Mouse (Mus musculus) intestine, postnatal 0 days (tissue): Measurements from ENCODE around the gene Pmm2. TPM values are rescaled to one million over a fixed set of nuclear protein-coding genes. Genes with fewer than 3 reads are reported as not detected.

Experiments used
- ATAC-seq: fragments of 200-750 bp; cut with Nextera tagmentation; 2 replicates; pipeline ENCODE4 v1.8.0; 2017; ENCODE audit warnings: mild to moderate bottlenecking, moderate TSS enrichment, moderate library complexity
- H3K27ac ChIP-seq: fragments of 300-500 bp; sonication (generic); 2 replicates; pipeline ENCODE4 v1.5.1; 2014; ENCODE audit warnings: mild to moderate bottlenecking, low read depth, low read length, moderate library complexity
- H3K27me3 ChIP-seq: fragments of 300-500 bp; sonication (generic); replicated peaks from 2 replicates; pipeline ENCODE4 v1.6.1; 2014; ENCODE audit warnings: low read length, mixed read lengths; ENCODE audit not compliant: control insufficient read depth, insufficient read depth
- H3K36me3 ChIP-seq: fragments of 300-500 bp; sonication (generic); 2 replicates; pipeline ENCODE4 v1.6.1; 2014; ENCODE audit warnings: mild to moderate bottlenecking, moderate library complexity; ENCODE audit not compliant: control insufficient read depth, insufficient read depth
- H3K4me1 ChIP-seq: fragments of 300-500 bp; sonication (generic); replicated peaks from 2 replicates; pipeline ENCODE4 v1.6.1; 2014; ENCODE audit warnings: antibody characterized with exemption, low read length, mixed read lengths; ENCODE audit not compliant: control insufficient read depth, insufficient read depth
- H3K4me2 ChIP-seq: fragments of 300-500 bp; sonication (generic); replicated peaks from 2 replicates; pipeline ENCODE4 v1.6.1; 2014; ENCODE audit warnings: low read depth, mild to moderate bottlenecking, moderate library complexity
- H3K4me3 ChIP-seq: fragments of 300-500 bp; sonication (generic); 2 replicates; pipeline ENCODE4 v1.5.1; 2014; ENCODE audit warnings: low read depth, low read length
- H3K9ac ChIP-seq: fragments of 300-500 bp; sonication (generic); 2 replicates; pipeline ENCODE4 v1.6.1; 2014; ENCODE audit warnings: mild to moderate bottlenecking, low read depth, low read length
- H3K9me3 ChIP-seq: fragments of 300-500 bp; sonication (generic); 2 replicates; pipeline ENCODE4 v1.6.1; 2016; ENCODE audit warnings: mixed run types; ENCODE audit not compliant: control insufficient read depth
- CTCF ChIP-seq: sonication (generic); IDR thresholded peaks from 2 replicates; pipeline ENCODE4 v1.5.1; 2016; ENCODE audit warnings: low read depth, mild to moderate bottlenecking, control low read depth, antibody characterized with exemption, moderate library complexity
- WGBS: fragments of 180-500 bp; shearing (Covaris S2); extraction: QIAGEN DNeasy Blood & Tissue Kit; methylation state at CpG from one replicate; pipeline ENCODE4 v1.1.7; 2014; 5-methylcytosine and 5-hydroxymethylcytosine counted together
- polyA plus RNA-seq: library from polyadenylated mRNA; unstranded; fragments of >200 nt; fragmentation: Nextera tagmentation; extraction: Ambion mirVana; gene quantifications from 2 replicates; pipeline ENCODE4 v1.2.1, GENCODE M21; 2015

The Pmm2 gene
- polyA plus RNA-seq, 1 experiment from 2014 or later: 116 TPM

- Histone ChIP-seq H3K27ac (no peak overlapping the region), H3K4me1 (peaks cover 6% of the 10 kb centered on the region), H3K9me3 (no peaks in the 10 kb centered on the region), H3K9ac (no peak overlapping the region), H3K4me3 (no peak overlapping the region), H3K4me2 (peak overlapping the region; percentile 17; the same call in 1 of the 2 replicates), H3K27me3 (no peaks in the 10 kb centered on the region), H3K36me3 (peaks cover under 1% of the 10 kb centered on the region; the same call in 1 of the 2 replicates)
- 6% methylated on average over 8 of the region's 8 CpGs for WGBS
- peak; percentile 91 for TF ChIP-seq CTCF
- no peak for ATAC-seq
These were observed 36.7 kb downstream of the Pmm2 start for GRCm38 (mm10) chr16:8674165-8674564.

- no peaks in the 10 kb centered on the region for H3K9me3 ChIP-seq
These were observed 38.1 kb downstream of the Pmm2 start for GRCm38 (mm10) chr16:8675559-8675958.

GRCm38 (mm10) chr16:8676228-8676627, 38.8 kb downstream of the Pmm2 start:
- WGBS: 83% methylated on average over 2 of the region's 2 CpGs
- no peak for TF ChIP-seq CTCF

More at GRCm38 (mm10) chr16:8675559-8675958, 38.1 kb downstream of the Pmm2 start:
- Histone ChIP-seq H3K27me3 (no peaks in the 10 kb centered on the region), H3K4me1 (peaks cover 2% of the 10 kb centered on the region), H3K4me3 (no peak overlapping the region), H3K4me2 (no peak overlapping the region), H3K27ac (no peak overlapping the region), H3K36me3 (no peaks in the 10 kb centered on the region), H3K9ac (no peak overlapping the region)
- no peak for ATAC-seq
- TF ChIP-seq CTCF: no peak
- WGBS: 62% methylated on average over 8 of the region's 8 CpGs

GRCm38 (mm10) chr16:8676800-8677199, 39.3 kb downstream of the Pmm2 start:
- no peaks in the 10 kb centered on the region for H3K27me3 ChIP-seq
- H3K9me3 ChIP-seq: no peaks in the 10 kb centered on the region
- ATAC-seq: no peak
- no peak overlapping the region for H3K27ac ChIP-seq
- H3K4me3 ChIP-seq: no peak overlapping the region
- no peaks in the 10 kb centered on the region for H3K4me1 ChIP-seq
- H3K9ac ChIP-seq: no peak overlapping the region
- WGBS: 56% methylated on average over 4 of the region's 4 CpGs
- no peak overlapping the region for H3K4me2 ChIP-seq
- H3K36me3 ChIP-seq: no peaks in the 10 kb centered on the region
- TF ChIP-seq CTCF: peak; percentile 92

More at GRCm38 (mm10) chr16:8676228-8676627, 38.8 kb downstream of the Pmm2 start:
- Histone ChIP-seq H3K4me2 (no peak overlapping the region), H3K36me3 (no peaks in the 10 kb centered on the region), H3K27ac (no peak overlapping the region), H3K9me3 (no peaks in the 10 kb centered on the region), H3K27me3 (no peaks in the 10 kb centered on the region), H3K4me3 (no peak overlapping the region), H3K4me1 (no peaks in the 10 kb centered on the region), H3K9ac (no peak overlapping the region)
- no peak for ATAC-seq

- no peak for ATAC-seq
- no peak overlapping the region for H3K4me2 ChIP-seq
- TF ChIP-seq CTCF: no peak
- H3K9me3 ChIP-seq: no peaks in the 10 kb centered on the region
- 46% methylated on average over 5 of the region's 5 CpGs for WGBS
- no peaks in the 10 kb centered on the region for H3K27me3 ChIP-seq
- H3K4me1 ChIP-seq: no peaks in the 10 kb centered on the region
- no peaks in the 10 kb centered on the region for H3K36me3 ChIP-seq
- no peak overlapping the region for H3K27ac ChIP-seq
- no peak overlapping the region for H3K9ac ChIP-seq
- H3K4me3 ChIP-seq: no peak overlapping the region
These were observed 40.6 kb downstream of the Pmm2 start for GRCm38 (mm10) chr16:8678035-8678434.

- WGBS: 74% methylated on average over 4 of the region's 4 CpGs
- TF ChIP-seq CTCF: no peak
- Histone ChIP-seq H3K9me3 (no peaks in the 10 kb centered on the region), H3K27ac (no peak overlapping the region), H3K4me3 (no peak overlapping the region), H3K27me3 (no peaks in the 10 kb centered on the region), H3K36me3 (no peaks in the 10 kb centered on the region), H3K9ac (no peak overlapping the region), H3K4me2 (no peak overlapping the region), H3K4me1 (no peaks in the 10 kb centered on the region)
- no peak for ATAC-seq
These were observed 41.2 kb downstream of the Pmm2 start for GRCm38 (mm10) chr16:8678676-8679075.

- Histone ChIP-seq H3K4me2 (no peak overlapping the region), H3K36me3 (no peaks in the 10 kb centered on the region), H3K9me3 (no peaks in the 10 kb centered on the region), H3K4me1 (no peaks in the 10 kb centered on the region), H3K27ac (no peak overlapping the region), H3K27me3 (no peaks in the 10 kb centered on the region), H3K4me3 (no peak overlapping the region), H3K9ac (no peak overlapping the region)
- TF ChIP-seq CTCF: no peak
- ATAC-seq: no peak
- 64% methylated on average over 3 of the region's 3 CpGs for WGBS
These were observed 42.3 kb downstream of the Pmm2 start for GRCm38 (mm10) chr16:8679780-8680179.
